Mouse (Mus musculus) right cerebral cortex, adult 18-20 months (tissue): ENCODE data around the gene Ppox.

Experiments
- DNase-seq: peaks from one replicate; pipeline ENCODE4 v3.0.0; 2022; ENCODE audit warnings: mixed read lengths

Gene Ppox

GRCm38 (mm10) chr1:171285096-171285892, 4.3 kb upstream of the Ppox start:
- no peak for DNase-seq

- no peak for DNase-seq
Measured at GRCm38 (mm10) chr1:171284491-171284890, 3.5 kb upstream of the Ppox start.

- no peak for DNase-seq
Measured at GRCm38 (mm10) chr1:171283188-171284160, 2.5 kb upstream of the Ppox start.

GRCm38 (mm10) chr1:171282086-171282805, 1.3 kb upstream of the Ppox start:
- DNase-seq: no peak

- DNase-seq: peak; percentile 78
Measured at GRCm38 (mm10) chr1:171281528-171281923, 540 bp upstream of the Ppox start.

- DNase-seq: no peak
Measured at GRCm38 (mm10) chr1:171280250-171280915, 603 bp downstream of the Ppox start.

- DNase-seq: no peak
Measured at GRCm38 (mm10) chr1:171279721-171280120, 1.3 kb downstream of the Ppox start.

GRCm38 (mm10) chr1:171279012-171279705, 1.8 kb downstream of the Ppox start:
- no peak for DNase-seq

- DNase-seq: no peak
Measured at GRCm38 (mm10) chr1:171278436-171278835, 2.5 kb downstream of the Ppox start.

GRCm38 (mm10) chr1:171277736-171278135, 3.2 kb downstream of the Ppox start:
- no peak for DNase-seq

GRCm38 (mm10) chr1:171276110-171276748, 4.8 kb downstream of the Ppox start:
- no peak for DNase-seq

GRCm38 (mm10) chr1:171275144-171275734, 5.7 kb downstream of the Ppox start:
- DNase-seq: no peak

- no peak for DNase-seq
Measured at GRCm38 (mm10) chr1:171274171-171274570, 6.8 kb downstream of the Ppox start.

GRCm38 (mm10) chr1:171272086-171272485, 8.9 kb downstream of the Ppox start:
- DNase-seq: no peak

GRCm38 (mm10) chr1:171271622-171272021, 9.4 kb downstream of the Ppox start:
- no peak for DNase-seq

- DNase-seq: no peak
Measured at GRCm38 (mm10) chr1:171271196-171271595, 9.8 kb downstream of the Ppox start.

- DNase-seq: no peak
Measured at GRCm38 (mm10) chr1:171270573-171270900, 10.4 kb downstream of the Ppox start.

GRCm38 (mm10) chr1:171269848-171270572, 11.0 kb downstream of the Ppox start, which contains the start of gene B4galt3:
TSS of gene B4galt3 (plus strand) at chr1:171270328.
- peak; percentile 95 for DNase-seq

GRCm38 (mm10) chr1:171268341-171268740, 12.6 kb downstream of the Ppox start:
- DNase-seq: no peak
